Mouse (Mus musculus) heart, adult 10 weeks (tissue): ENCODE measurements around the gene Zfp85. TPM values are rescaled to one million over a fixed set of nuclear protein-coding genes. Genes with fewer than 3 reads are reported as not detected.

Experiments
- polyA plus RNA-seq: library from polyadenylated mRNA; stranded (reverse); fragments of 350-450 nt; fragmentation: Illumina TruSeq; extraction: RNeasy Lipid Tissue Mini Kit (QIAGEN cat#74804); gene quantifications from one replicate; pipeline ENCODE4 v1.2.3, GENCODE M21; 2014; ENCODE audit warnings: low read depth, low replicate concordance

Gene Zfp85
- 1.7 TPM for polyA plus RNA-seq

GRCm38 (mm10) chr13:67754333-67755306, at the start of gene Zfp85:
Gene Zfp85, minus strand, starts transcription at chr13:67755228.

GRCm38 (mm10) chr13:67779265-67780221, 24.5 kb upstream of the Zfp85 start, which contains the start of gene Zfp493:
Gene Zfp493, plus strand, starts transcription at chr13:67779693.

GRCm38 (mm10) chr13:67728641-67729318, 26.2 kb downstream of the Zfp85 start, which contains the start of gene Zfp65:
Gene Zfp65, minus strand, starts transcription at chr13:67729173.

Other genes starting within 250 kb of the Zfp85 start
- not detected for gene Gm26965, start 229.1 kb downstream of the Zfp85 start, polyA plus RNA-seq
- 11.1 TPM for gene Zfp87, start 229.1 kb downstream of the Zfp85 start, polyA plus RNA-seq
- 3.5 TPM for gene Zfp748, start 201.4 kb downstream of the Zfp85 start, polyA plus RNA-seq
- 3.2 TPM for gene Zfp729b, start 145.5 kb downstream of the Zfp85 start, polyA plus RNA-seq
- gene Gm49345, start 117.5 kb downstream of the Zfp85 start, polyA plus RNA-seq, result not detected
- gene Zfp729a, start 117.4 kb downstream of the Zfp85 start, polyA plus RNA-seq, result 3.5 TPM
- 3.8 TPM for gene Zfp738, start 68.2 kb downstream of the Zfp85 start, polyA plus RNA-seq
- gene Zfp65, start 26.1 kb downstream of the Zfp85 start, polyA plus RNA-seq, result 5.2 TPM
- 0.79 TPM for gene Zfp493, start 24.5 kb upstream of the Zfp85 start, polyA plus RNA-seq
- 2.2 TPM for gene Zfp273, start 58.5 kb upstream of the Zfp85 start, polyA plus RNA-seq
- 1.9 TPM for gene Gm10037, start 75.9 kb upstream of the Zfp85 start, polyA plus RNA-seq
- not detected for gene BC048507, start 108.1 kb upstream of the Zfp85 start, polyA plus RNA-seq